Mouse (Mus musculus) kidney, embryonic 14.5 days (tissue): ENCODE measurements at regions not wholly inside any gene's neighbourhood (a gene's known extent, or its start where the extent isn't known, plus 50 kb on each side); places are given as distances from the start of the nearest gene placed in this dataset.

Experiments used
- ATAC-seq: fragments of 200-750 bp; cut with Nextera tagmentation; 2 replicates; pipeline ENCODE4 v1.8.0; 2017; ENCODE audit warnings: moderate number of reproducible peaks, mild to moderate bottlenecking, moderate TSS enrichment, moderate library complexity; ENCODE audit not compliant: low FRiP score, low TSS enrichment
- H3K27ac ChIP-seq: fragments of 300-500 bp; sonication (generic); 2 replicates; pipeline ENCODE4 v1.5.1; 2014; ENCODE audit warnings: low read depth, mild to moderate bottlenecking, low read length, moderate library complexity, mixed read lengths
- H3K27me3 ChIP-seq: fragments of 300-500 bp; sonication (generic); 2 replicates; pipeline ENCODE4 v1.6.1; 2014; ENCODE audit warnings: mild to moderate bottlenecking, low read length; ENCODE audit not compliant: control insufficient read depth, insufficient read depth
- H3K36me3 ChIP-seq: fragments of 300-500 bp; sonication (generic); 2 replicates; pipeline ENCODE4 v1.6.1; 2014; ENCODE audit warnings: low read length, mixed read lengths; ENCODE audit not compliant: control insufficient read depth, insufficient read depth
- H3K4me1 ChIP-seq: fragments of 300-500 bp; sonication (generic); 2 replicates; pipeline ENCODE4 v1.6.1; 2014; ENCODE audit warnings: low read length, mixed read lengths; ENCODE audit not compliant: control insufficient read depth, insufficient read depth
- H3K4me2 ChIP-seq: fragments of 300-500 bp; sonication (generic); replicated peaks from 2 replicates; pipeline ENCODE4 v1.6.1; 2014; ENCODE audit warnings: low read depth, mild to moderate bottlenecking, low read length
- H3K4me3 ChIP-seq: fragments of 300-500 bp; sonication (generic); 2 replicates; pipeline ENCODE4 v1.5.1; 2014; ENCODE audit warnings: mild to moderate bottlenecking, low read length
- H3K9ac ChIP-seq: fragments of 300-500 bp; sonication (generic); 2 replicates; pipeline ENCODE4 v1.6.1; 2014; ENCODE audit warnings: low read depth, mild to moderate bottlenecking, low read length, moderate library complexity
- H3K9me3 ChIP-seq: fragments of 300-500 bp; sonication (generic); 2 replicates; pipeline ENCODE4 v1.6.1; 2016; ENCODE audit warnings: low read length; ENCODE audit not compliant: control insufficient read depth
- WGBS: fragments of 180-500 bp; shearing (Covaris S2); extraction: QIAGEN DNeasy Blood & Tissue Kit; methylation state at CpG from one replicate; pipeline ENCODE4 v1.1.7; 2014; 5-methylcytosine and 5-hydroxymethylcytosine counted together

DNA sequence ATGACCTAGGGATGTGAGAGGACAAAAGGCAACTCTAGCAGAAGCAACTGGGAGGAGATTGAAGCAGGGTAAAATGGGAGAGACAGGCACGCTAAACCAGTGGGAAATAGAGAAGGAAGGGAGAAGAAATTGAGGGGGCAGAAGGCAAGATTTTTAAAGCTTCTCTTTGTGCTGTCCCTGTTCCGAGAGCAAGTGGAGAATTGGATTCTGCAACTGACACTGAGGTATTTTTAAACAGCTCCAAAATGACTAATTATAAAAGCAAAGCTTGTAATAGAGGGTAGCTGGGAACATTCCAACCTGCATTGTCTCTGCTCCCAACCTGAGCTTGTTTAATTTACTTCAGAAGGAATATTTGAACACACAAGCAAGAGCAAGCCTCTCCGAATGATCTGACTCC, 460.7 kb upstream of the Mgmt start:
- Histone ChIP-seq H3K27me3 (0 out of 2 replicates have a peak, but pooled peaks cover 3% of the 10 kb centered on the region), H3K27ac (no peak overlapping the region), H3K4me2 (no peak overlapping the region), H3K9ac (no peak overlapping the region), H3K4me3 (no peak overlapping the region), H3K36me3 (no peaks in the 10 kb centered on the region), H3K9me3 (no peaks in the 10 kb centered on the region), H3K4me1 (peaks cover 9% of the 10 kb centered on the region)
- ATAC-seq, result no peak
- WGBS, result 81% methylated on average over 3 of the region's 3 CpGs

DNA sequence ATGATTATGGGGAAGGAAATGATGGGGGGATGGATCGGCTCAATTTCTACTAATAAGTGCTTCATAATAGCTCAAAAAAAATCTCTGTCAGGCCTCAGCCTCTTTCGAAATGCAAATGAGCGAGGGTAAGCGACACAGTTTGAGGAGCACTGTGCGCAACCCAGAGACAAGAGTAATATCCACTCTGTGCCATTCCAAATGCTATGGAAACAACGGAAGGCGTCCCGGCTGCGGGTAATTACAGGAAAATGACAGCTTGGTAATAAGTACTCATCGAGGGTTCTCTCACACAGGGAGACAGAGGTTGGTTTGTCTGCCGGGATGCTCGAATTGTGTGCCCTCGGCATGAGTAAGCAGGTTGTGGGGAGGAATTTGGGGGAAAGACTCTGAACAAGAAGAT, 459.9 kb upstream of the Mgmt start:
- 95% methylated on average over 13 of the region's 13 CpGs for WGBS
- H3K9me3 ChIP-seq, result no peaks in the 10 kb centered on the region
- H3K4me1 ChIP-seq, result peaks cover 9% of the 10 kb centered on the region
- no peaks in the 10 kb centered on the region for H3K27me3 ChIP-seq
- no peak overlapping the region for H3K4me3 ChIP-seq
- H3K27ac ChIP-seq, result no peak overlapping the region
- ATAC-seq, result no peak
- no peaks in the 10 kb centered on the region for H3K36me3 ChIP-seq
- no peak overlapping the region for H3K9ac ChIP-seq
- H3K4me2 ChIP-seq, result no peak overlapping the region

DNA sequence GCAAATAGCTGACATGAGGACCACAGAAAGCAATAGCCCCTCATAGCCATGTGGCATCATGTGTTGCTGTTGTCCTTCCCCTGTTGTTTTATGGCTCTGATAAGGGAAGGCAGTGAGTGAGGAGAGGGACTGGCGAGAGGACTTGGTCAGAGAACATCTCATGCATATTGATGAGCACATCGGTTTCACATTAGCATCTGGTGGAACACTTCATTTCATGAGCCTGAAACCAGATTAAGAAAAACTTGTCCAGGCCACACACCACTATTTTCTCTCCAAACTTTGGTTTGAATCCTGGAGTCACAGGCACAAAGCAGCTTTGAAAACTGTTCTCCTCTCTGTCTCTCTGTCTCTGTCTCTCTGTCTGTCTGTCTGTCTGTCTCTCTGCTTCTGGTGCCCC, 451.0 kb upstream of the Mgmt start:
- Histone ChIP-seq H3K4me1 (no peaks in the 10 kb centered on the region), H3K36me3 (no peaks in the 10 kb centered on the region), H3K4me3 (no peak overlapping the region), H3K27me3 (no peaks in the 10 kb centered on the region), H3K9ac (no peak overlapping the region), H3K9me3 (no peaks in the 10 kb centered on the region), H3K27ac (no peak overlapping the region), H3K4me2 (no peak overlapping the region)
- WGBS, result 72% methylated on average over 2 of the region's 2 CpGs
- no peak for ATAC-seq

DNA sequence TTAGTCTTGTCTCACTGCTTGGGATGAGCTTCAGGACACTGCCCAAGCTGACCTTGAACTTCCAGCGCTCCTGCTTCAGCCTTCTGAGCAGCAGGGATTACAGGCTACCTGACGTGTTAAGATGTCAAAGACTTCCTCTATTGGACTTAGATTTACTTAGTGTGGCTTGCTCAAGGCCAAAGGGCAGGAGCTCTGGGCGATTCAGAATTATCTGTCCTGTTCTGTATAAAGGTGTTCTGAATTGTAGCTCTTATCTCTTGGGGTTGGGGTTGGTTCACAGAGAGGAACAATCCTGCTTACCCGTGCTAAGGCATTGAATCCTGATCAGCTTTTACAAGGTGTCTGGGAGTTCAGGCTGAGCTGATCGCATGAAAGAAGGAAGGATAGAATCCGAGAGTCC, 449.3 kb upstream of the Mgmt start:
- Histone ChIP-seq H3K27me3 (no peaks in the 10 kb centered on the region), H3K4me2 (no peak overlapping the region), H3K9ac (no peak overlapping the region), H3K27ac (no peak overlapping the region), H3K4me1 (no peaks in the 10 kb centered on the region), H3K4me3 (no peak overlapping the region), H3K9me3 (no peaks in the 10 kb centered on the region), H3K36me3 (no peaks in the 10 kb centered on the region)
- WGBS, result 76% methylated on average over 6 of the region's 6 CpGs
- no peak for ATAC-seq

DNA sequence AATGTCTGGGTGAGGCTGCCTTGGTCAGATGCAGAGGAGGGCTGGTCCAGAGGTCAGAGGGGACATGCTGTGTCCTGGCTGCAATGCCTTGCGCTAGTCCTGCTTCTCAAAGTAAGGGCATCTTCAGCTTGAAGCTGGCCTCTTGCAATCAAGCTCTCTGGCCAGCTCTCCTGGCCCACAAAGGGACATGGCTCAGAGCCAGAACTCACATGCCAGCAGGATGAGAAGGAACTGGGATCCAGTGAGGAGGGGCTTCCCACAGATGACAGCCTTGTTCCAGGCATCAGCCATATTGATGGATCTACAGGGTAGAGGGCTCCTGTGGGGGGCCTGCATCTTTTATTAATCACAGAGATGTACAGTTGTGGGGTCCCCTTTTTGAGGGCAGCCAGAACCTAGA, 445.1 kb upstream of the Mgmt start:
- Histone ChIP-seq H3K36me3 (no peaks in the 10 kb centered on the region), H3K4me1 (no peaks in the 10 kb centered on the region), H3K9ac (no peak overlapping the region), H3K4me2 (no peak overlapping the region), H3K9me3 (no peaks in the 10 kb centered on the region), H3K4me3 (no peak overlapping the region), H3K27ac (no peak overlapping the region), H3K27me3 (no peaks in the 10 kb centered on the region)
- no peak for ATAC-seq
- WGBS, result 90% methylated on average over 1 of the region's 1 CpGs

DNA sequence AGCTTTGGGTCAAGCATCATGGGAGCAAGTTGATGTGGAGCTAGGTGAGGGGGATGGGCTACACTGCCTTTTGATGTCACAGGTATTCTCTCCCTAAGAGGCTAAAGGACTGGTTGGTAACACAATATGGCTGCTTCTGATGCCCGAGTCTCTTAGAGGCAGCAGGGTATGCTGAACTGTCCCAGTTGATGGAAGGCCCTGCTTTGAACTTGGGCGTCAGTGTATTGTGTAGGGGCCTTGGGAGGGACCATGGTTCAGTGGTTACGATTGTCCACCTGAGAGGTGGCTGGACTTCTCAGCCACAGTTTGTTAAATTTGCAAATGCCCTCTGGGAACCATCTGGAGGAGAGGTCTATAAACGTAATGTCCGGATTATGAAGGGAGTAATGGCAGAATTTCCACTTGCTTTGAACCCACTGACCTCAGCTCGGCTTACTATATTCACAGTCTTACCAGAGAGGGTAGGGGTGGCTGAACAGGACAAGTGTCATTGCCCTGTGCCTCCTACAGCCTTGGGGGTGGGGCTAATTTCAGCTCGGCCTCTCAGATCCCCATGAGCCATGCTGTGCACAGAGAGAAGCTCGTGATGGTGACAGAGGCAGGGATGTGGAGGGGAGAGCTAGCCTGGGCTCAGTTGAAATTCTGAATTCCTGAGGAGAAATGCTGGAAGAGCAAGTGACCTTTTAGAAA, 442.6 kb upstream of the Mgmt start:
- ATAC-seq, result peak; percentile 76; the same call in 1 of the 2 replicates
- H3K4me2 ChIP-seq, result no peak overlapping the region
- no peaks in the 10 kb centered on the region for H3K36me3 ChIP-seq
- no peak overlapping the region for H3K9ac ChIP-seq
- no peak overlapping the region for H3K4me3 ChIP-seq
- no peaks in the 10 kb centered on the region for H3K27me3 ChIP-seq
- no peak overlapping the region for H3K27ac ChIP-seq
- H3K4me1 ChIP-seq, result no peaks in the 10 kb centered on the region
- WGBS, result 35% methylated on average over 8 of the region's 8 CpGs
- H3K9me3 ChIP-seq, result no peaks in the 10 kb centered on the region

DNA sequence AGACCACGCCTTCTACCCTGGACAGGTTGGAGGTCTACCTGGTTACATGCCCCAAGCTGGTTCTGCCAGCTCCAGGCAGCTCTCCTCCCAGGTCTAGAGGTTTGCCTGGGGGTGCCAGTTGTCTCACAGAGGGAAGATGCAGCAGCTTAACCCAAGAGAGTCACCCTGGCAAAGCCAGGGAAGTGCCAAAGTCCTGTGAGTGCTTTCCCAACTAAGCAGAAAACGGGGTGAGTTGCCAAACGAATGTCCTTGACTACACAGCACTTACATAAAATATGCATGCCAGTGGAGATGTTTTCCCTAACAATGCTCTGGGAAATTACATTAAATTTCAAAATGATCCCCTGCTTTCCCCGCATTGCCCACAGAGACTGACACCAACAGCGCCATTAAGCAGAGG, 441.9 kb upstream of the Mgmt start:
- Histone ChIP-seq H3K36me3 (no peaks in the 10 kb centered on the region), H3K4me1 (no peaks in the 10 kb centered on the region), H3K9me3 (no peaks in the 10 kb centered on the region), H3K27ac (no peak overlapping the region), H3K4me2 (no peak overlapping the region), H3K4me3 (no peak overlapping the region), H3K27me3 (no peaks in the 10 kb centered on the region), H3K9ac (no peak overlapping the region)
- WGBS, result 79% methylated on average over 5 of the region's 5 CpGs
- ATAC-seq, result no peak

DNA sequence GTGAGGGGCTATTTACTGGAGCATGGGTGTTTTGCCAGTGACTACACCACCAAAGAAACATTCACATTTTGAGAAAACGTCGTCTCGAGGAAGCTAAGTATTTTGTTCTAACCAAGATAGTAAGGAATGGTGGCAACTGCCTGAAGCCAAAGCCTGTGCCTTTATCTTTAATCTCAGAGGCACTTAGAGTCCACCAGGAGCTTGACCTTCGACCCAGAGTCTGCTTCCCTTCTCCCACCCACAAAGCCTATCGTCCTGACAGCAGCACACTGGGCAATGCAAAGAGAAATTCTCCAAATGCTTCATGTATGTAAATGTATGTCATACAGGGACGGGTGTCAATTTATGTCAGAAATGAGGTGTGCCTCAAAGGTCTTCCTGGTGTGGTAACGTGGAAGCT, 437.2 kb upstream of the Mgmt start:
- no peak overlapping the region for H3K9ac ChIP-seq
- H3K27ac ChIP-seq, result no peak overlapping the region
- no peak for ATAC-seq
- 58% methylated on average over 7 of the region's 7 CpGs for WGBS
- no peak overlapping the region for H3K4me2 ChIP-seq
- no peaks in the 10 kb centered on the region for H3K9me3 ChIP-seq
- H3K27me3 ChIP-seq, result no peaks in the 10 kb centered on the region
- no peaks in the 10 kb centered on the region for H3K4me1 ChIP-seq
- H3K4me3 ChIP-seq, result no peak overlapping the region
- no peaks in the 10 kb centered on the region for H3K36me3 ChIP-seq

DNA sequence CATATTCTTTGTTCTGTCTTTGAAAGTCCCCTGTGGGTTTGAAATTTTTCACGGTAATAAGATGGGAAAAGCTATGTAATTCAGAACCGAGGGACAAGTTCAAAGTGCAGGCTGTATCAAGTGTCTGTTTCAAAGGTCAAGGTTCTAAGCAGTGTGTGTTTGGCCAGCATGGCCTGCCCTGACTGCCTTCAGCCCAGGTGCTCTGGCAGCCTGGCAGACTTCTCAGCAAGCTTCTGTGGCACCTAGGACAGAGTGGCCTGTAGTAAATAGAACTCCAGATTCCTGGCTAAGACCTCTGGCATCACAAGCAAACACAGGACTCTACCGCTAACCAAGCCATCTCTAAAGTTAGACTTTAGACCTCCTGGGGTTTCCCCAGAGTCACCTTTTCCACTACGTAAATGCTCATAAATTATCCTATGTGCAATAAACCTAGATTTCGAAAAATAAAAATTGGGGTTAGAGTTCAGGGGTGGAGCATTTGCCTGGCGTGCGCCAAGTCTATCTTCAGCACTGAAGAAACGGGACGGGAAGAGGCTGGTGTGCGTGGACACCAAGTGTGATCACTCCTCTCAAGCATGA, 436.5 kb upstream of the Mgmt start:
- Histone ChIP-seq H3K4me2 (no peak overlapping the region), H3K27ac (no peak overlapping the region), H3K9me3 (no peaks in the 10 kb centered on the region), H3K27me3 (no peaks in the 10 kb centered on the region), H3K4me3 (no peak overlapping the region), H3K4me1 (no peaks in the 10 kb centered on the region), H3K36me3 (no peaks in the 10 kb centered on the region), H3K9ac (no peak overlapping the region)
- ATAC-seq, result no peak
- 58% methylated on average over 10 of the region's 10 CpGs for WGBS
